Mouse (Mus musculus): ENCODE measurements around the gene Tpd52l1. TPM values are rescaled to one million over a fixed set of nuclear protein-coding genes. Genes with fewer than 3 reads are reported as not detected.

The Tpd52l1 gene
- polyA plus RNA-seq, 1 experiment, result 56.5 TPM

Other genes with a start within 250 kb of the Tpd52l1 start
- gene Hddc2, start 132.6 kb downstream of the Tpd52l1 start, polyA plus RNA-seq (2012; rRNA removed), result 30.1 and 34.7 TPM in 2 replicates
- 1.7 and 2.1 TPM in 2 replicates for gene Rnf217, start 163.2 kb upstream of the Tpd52l1 start, polyA plus RNA-seq (2012; rRNA removed)

All from gonadal fat pad, adult 2 months (tissue).